Mouse (Mus musculus): ENCODE measurements around the gene Sstr5.
A peak's percentile ranks its signal among the peaks of the same experiment; 100 is the strongest.

DNA sequence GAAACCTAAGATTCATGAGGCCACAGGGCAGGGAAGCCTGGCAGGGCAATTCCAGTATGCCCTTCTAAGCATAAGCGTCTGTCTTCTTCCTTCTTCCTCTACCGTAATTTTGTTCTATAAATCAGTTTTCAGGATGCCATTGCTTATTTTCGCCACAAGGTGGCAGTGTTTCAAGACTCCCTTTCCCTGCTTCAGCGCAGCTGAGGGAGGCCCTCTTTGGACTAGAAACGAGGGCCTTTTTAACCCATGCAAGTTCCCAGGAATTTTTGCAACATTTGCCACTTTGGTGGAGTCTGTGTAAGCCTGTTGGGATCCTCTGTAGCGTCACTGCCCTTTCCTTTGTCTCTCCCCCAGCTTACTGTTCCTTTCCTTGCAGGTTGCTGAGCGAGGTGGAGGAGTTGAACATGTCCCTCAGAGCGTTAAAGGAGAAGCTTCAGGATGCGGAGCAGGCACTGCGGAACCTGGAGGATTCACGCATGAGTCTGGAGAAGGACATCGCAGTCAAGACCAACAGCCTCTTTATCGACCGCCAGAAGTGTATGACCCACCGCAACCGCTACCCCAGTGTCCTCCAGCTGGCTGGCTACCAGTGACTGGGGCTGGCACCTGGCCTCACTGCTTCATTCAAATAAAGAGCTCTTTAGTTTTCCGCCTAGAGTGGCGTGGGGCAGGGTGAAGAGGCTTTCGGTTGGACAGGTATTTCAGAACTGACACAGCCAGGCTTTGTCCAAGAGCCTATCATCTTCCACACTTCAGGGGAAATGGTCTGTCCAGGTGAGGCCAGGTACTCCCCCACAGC, 20.9 kb downstream of the Sstr5 start:
- TF ChIP-seq POLR2A (IDR thresholded peaks at IDR 0.05; ENCODE audit: low read depth, low read length) (no peak), CTCF (IDR thresholded peaks at IDR 0.05; ENCODE audit: borderline replicate concordance, insufficient read depth, low read length) (peak; percentile 27; the same call in 1 of the 2 replicates)

Measured in embryonic fibroblast, embryonic 13.5 days (primary cell).